Mouse (Mus musculus) heart, embryonic 14.5 days (tissue): Measurements from ENCODE around the gene Tlr5. TPM values are rescaled to one million over a fixed set of nuclear protein-coding genes. Genes with fewer than 3 reads are reported as not detected.

Source experiments
- ATAC-seq: fragments of 200-750 bp; cut with Nextera tagmentation; 2 replicates; pipeline ENCODE4 v1.8.0; 2017; ENCODE audit warnings: low read depth, moderate TSS enrichment; ENCODE audit not compliant: insufficient number of reproducible peaks, insufficient read depth, low FRiP score
- H3K27ac ChIP-seq, 2 experiments: fragments of 200-500 bp in 1 of 2; fragments of 300-500 bp in 1 of 2; sonication (generic) in 1 of 2; replicated peaks in 1 of 2; 2 replicates each; pipeline ENCODE4 v1.5.1; 2012 to 2014; ENCODE audit warnings: low read depth in 2 of 2, low read length in 2 of 2, control low read depth in 1 of 2, mild to moderate bottlenecking in 1 of 2, mixed read lengths in 1 of 2; ENCODE audit not compliant: control insufficient read depth in 1 of 2, insufficient read depth in 1 of 2
- H3K27me3 ChIP-seq: fragments of 300-500 bp; sonication (generic); 2 replicates; pipeline ENCODE4 v1.6.1; 2014; ENCODE audit warnings: mild to moderate bottlenecking, low read length, control low read depth; ENCODE audit not compliant: control insufficient read depth, insufficient read depth
- H3K36me3 ChIP-seq: fragments of 300-500 bp; sonication (generic); 2 replicates; pipeline ENCODE4 v1.6.1; 2014; ENCODE audit warnings: mild to moderate bottlenecking, control low read depth, low read length, mixed read lengths; ENCODE audit not compliant: control insufficient read depth, insufficient read depth
- H3K4me1 ChIP-seq, 2 experiments: fragments of 200-500 bp in 1 of 2; fragments of 300-500 bp in 1 of 2; sonication (generic) in 1 of 2; 2 replicates each; pipeline ENCODE4 v1.6.1; 2012 to 2014; ENCODE audit warnings: low read length in 2 of 2, control low read depth in 1 of 2, mixed read lengths in 1 of 2; ENCODE audit not compliant: control insufficient read depth in 2 of 2, insufficient read depth in 2 of 2
- H3K4me2 ChIP-seq: fragments of 300-500 bp; sonication (generic); 2 replicates; pipeline ENCODE4 v1.6.1; 2014; ENCODE audit warnings: mild to moderate bottlenecking, low read length
- H3K4me3 ChIP-seq, 2 experiments: fragments of 200-500 bp in 1 of 2; fragments of 300-500 bp in 1 of 2; sonication (generic) in 1 of 2; 2 replicates each; pipeline ENCODE4 v1.5.1; 2012 to 2014; ENCODE audit warnings: low read length in 2 of 2, mild to moderate bottlenecking in 2 of 2, control low read depth in 1 of 2, low read depth in 1 of 2, moderate library complexity in 1 of 2; ENCODE audit not compliant: control insufficient read depth in 1 of 2, insufficient read depth in 1 of 2
- H3K9ac ChIP-seq: fragments of 300-500 bp; sonication (generic); 2 replicates; pipeline ENCODE4 v1.6.1; 2014; ENCODE audit warnings: mild to moderate bottlenecking, low read length
- H3K9me3 ChIP-seq: fragments of 300-500 bp; sonication (generic); 2 replicates; pipeline ENCODE4 v1.6.1; 2016; ENCODE audit warnings: low read length, control low read depth; ENCODE audit not compliant: control insufficient read depth
- WGBS: fragments of 180-500 bp; shearing (Covaris S2); extraction: QIAGEN DNeasy Blood & Tissue Kit; methylation state at CpG from one replicate; pipeline ENCODE4 v1.1.7; 2014; 5-methylcytosine and 5-hydroxymethylcytosine counted together
- polyA plus RNA-seq: library from polyadenylated mRNA; unstranded; fragments of >200 nt; fragmentation: Nextera tagmentation; extraction: Ambion mirVana; gene quantifications from 2 replicates; pipeline ENCODE4 v1.2.1, GENCODE M21; 2014

Tlr5 gene
- polyA plus RNA-seq, 1 experiment from 2014 or later: 4.2 TPM

DNA sequence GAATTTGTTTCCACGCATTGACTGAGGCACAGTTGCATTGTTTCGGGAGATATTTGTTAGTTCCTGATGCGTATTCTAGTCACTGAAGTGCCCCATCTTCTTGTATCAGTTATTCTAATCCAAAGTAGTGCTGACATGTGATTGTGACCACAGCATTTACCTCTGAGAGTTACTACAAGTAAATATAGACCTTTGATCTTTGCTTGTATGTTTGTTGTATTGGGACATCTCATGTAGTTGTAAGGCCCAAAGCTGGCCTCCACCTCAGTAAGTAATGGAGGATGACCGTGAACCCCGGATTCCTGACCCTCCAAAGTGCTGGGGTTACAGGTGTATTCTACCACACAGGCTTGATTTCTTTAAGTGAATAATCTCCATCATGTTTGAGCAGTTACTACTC, 38.4 kb upstream of the Tlr5 start:
- H3K27me3 ChIP-seq: no peaks in the 10 kb centered on the region
- WGBS: 93% methylated on average over 5 of the region's 5 CpGs
- H3K4me3 ChIP-seq: no peak overlapping the region
- H3K4me2 ChIP-seq: no peak overlapping the region
- no peak overlapping the region for H3K27ac ChIP-seq
- H3K9ac ChIP-seq: no peak overlapping the region
- peaks cover 4% of the 10 kb centered on the region for H3K9me3 ChIP-seq
- no peaks in the 10 kb centered on the region for H3K36me3 ChIP-seq
- ATAC-seq: no peak
- H3K4me1 ChIP-seq: 0 out of 4 replicates have a peak, but pooled peaks cover 0 to 8% of the 10 kb centered on the region in 2 experiments

DNA sequence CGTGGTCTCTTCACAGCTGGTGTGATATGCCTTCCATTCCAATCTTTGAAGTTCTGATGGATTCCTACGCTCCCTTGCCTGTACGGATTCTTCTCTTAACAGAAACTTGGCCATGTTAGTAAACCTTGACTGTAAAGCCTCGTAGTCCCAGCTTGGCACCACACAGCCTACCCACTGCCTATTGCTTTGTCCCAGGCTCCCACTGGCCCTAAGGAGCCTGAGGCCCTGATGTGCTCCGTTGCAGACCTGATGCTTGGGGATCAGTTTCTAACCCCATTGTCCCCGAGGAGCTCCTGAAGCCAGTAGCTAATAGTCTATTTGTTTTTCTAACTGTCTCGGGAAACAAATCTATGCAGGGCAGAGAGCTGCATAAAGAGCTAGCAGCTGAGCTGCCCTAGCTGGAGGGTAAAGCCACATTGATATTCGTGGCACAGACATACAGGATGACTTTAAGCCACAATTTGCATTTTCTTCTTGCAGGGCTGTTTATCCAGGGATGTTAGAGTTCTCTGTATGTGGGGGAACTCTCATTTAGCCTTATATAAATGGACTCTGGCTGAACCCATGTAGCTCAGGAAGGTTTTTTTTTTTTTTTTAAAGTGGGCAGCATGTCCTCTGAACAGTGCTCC, 35.8 kb upstream of the Tlr5 start:
- H3K9ac ChIP-seq: no peak overlapping the region
- no peak overlapping the region for H3K4me3 ChIP-seq
- H3K36me3 ChIP-seq: no peaks in the 10 kb centered on the region
- ATAC-seq: no peak
- H3K27ac ChIP-seq: no peak overlapping the region
- 68% methylated on average over 8 of the region's 8 CpGs for WGBS
- no peak overlapping the region for H3K4me2 ChIP-seq
- H3K4me1 ChIP-seq: peaks cover 2 to 7% of the 10 kb centered on the region in 2 experiments; a peak in 1 of 4 replicates
- no peaks in the 10 kb centered on the region for H3K27me3 ChIP-seq
- no peaks in the 10 kb centered on the region for H3K9me3 ChIP-seq

DNA sequence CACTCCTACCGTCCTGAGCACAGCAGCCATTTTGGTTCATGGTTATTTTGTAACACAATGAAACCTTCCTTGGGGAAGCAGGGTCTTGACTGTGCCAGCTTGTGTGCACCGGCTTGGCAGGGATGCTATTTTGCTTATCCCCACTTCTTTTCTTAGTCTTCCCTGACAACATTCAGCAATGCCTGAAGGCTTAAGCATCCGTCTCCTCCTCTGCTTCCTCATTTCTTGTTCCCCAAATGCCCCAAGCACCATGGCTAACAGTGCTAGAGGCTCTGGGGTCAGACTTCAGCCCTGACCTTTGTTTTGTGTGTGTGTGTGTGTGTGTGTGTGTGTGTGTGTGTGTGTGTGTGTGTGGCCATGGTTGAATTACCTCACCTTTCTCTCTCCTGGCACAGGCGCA, 31.8 kb upstream of the Tlr5 start:
- Histone ChIP-seq H3K36me3 (no peaks in the 10 kb centered on the region), H3K4me1 (peaks cover 2 to 7% of the 10 kb centered on the region in 2 experiments; a peak in 2 of 4 replicates), H3K9ac (no peak overlapping the region), H3K4me3 (no peak overlapping the region), H3K4me2 (no peak overlapping the region), H3K27ac (no peak overlapping the region), H3K27me3 (no peaks in the 10 kb centered on the region), H3K9me3 (no peaks in the 10 kb centered on the region)
- 76% methylated on average over 4 of the region's 4 CpGs for WGBS
- ATAC-seq: no peak

DNA sequence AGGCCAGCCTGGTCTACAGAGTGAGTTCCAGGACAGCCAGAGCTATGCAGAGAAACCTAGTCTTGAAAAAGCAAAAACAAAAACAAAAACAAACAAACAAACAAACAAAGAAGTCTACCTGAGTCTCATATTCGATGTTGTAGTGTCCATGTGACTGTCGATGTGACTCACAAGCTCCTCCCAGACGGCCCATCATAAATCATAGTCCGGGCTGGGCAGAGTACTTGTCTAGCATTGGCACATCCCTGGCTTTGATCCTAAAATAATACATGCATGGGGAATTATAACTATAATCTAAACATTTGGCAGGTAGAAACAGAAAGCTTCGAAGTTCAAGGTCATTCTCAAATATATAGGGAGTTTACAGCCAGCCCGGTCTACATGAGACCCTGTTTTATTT, 28.1 kb upstream of the Tlr5 start:
- no peak for ATAC-seq
- H3K4me3 ChIP-seq: no peak overlapping the region
- no peaks in the 10 kb centered on the region for H3K27me3 ChIP-seq
- no peak overlapping the region for H3K27ac ChIP-seq
- H3K4me2 ChIP-seq: no peak overlapping the region
- no peaks in the 10 kb centered on the region for H3K36me3 ChIP-seq
- whole genome bisulfite sequencing: 93% methylated on average over 6 of the region's 6 CpGs
- no peak overlapping the region for H3K9ac ChIP-seq
- H3K9me3 ChIP-seq: no peaks in the 10 kb centered on the region
- peaks cover 0 to 2% of the 10 kb centered on the region in 2 experiments; a peak in 3 of 4 replicates for H3K4me1 ChIP-seq

DNA sequence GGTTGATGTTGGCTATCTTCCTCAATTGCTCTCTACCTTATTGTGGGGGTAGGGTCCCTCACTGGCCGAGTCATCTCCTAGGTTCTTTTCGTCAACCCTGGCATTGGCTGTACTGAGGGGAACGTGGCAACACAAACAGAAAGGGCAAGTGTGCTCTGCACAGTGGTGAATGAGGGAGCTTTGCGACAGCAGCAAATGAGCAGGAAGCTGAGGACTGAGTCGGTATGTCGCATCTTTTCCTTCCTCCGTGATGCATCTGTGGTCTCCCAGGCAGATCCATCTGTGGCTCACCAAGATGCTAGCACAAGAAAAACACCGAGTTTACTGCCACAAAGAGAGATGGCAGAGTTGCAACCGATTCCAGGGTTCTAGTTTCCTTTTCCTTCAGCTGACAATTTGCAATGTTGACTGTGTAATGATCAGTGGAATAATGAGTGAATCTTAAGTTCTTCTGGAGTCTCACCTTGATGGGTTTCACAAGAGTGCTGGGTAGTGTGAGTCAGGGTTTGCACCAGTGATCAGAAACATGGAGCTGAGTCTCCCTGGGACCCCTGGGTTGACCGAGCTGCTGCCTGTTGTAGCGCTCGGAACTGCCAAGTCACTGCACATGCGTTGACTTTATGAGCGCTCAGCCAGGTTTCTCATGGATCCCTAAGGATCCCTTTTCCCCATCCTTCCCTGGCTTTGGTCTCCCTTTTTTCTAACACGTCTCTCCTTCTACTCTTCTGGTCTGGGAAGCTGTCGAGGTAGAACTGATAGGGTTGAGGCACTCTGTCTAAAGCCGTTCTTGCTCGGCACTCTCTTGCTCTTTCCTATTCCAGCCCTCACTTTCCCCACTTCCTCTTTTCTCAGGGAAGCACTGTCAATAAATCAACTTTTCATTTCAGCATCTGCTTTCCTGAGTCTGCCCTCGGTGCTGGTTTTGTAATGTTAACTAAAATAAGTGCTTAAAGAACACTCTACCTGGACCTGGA, 26.4 kb upstream of the Tlr5 start:
- ATAC-seq: no peak
- WGBS: 73% methylated on average over 19 of the region's 19 CpGs

DNA sequence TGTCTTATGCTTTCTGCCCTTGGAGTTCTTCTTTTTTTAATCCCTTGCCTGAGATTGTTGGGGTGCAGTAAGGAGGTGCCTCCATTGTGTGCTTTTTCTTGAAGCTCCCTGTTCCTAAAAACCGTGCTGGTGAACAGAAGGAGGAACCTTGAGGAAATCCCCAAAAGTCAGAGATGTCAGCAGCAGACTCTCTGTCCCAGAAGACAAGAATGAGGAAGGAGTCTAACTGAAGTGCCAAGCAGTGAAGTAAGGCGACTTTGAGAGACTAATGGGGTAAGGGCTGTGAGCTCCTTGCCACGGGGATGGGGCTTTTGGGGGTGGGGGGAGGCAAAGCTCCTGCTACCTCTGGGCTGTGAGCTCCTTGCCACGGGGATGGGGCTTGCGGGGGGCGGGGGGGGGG, 19.1 kb upstream of the Tlr5 start:
- Histone ChIP-seq H3K27me3 (no peaks in the 10 kb centered on the region), H3K4me1 (no peaks in the 10 kb centered on the region), H3K4me3 (no peak overlapping the region), H3K27ac (no peak overlapping the region), H3K9ac (no peak overlapping the region), H3K9me3 (no peaks in the 10 kb centered on the region), H3K4me2 (no peak overlapping the region), H3K36me3 (no peaks in the 10 kb centered on the region)
- 23% methylated on average over 4 of the region's 6 CpGs for WGBS
- no peak for ATAC-seq

More for the DNA sequence above, 26.4 kb upstream of the Tlr5 start:
- H3K27ac ChIP-seq: no peak overlapping the region
- no peaks in the 10 kb centered on the region for H3K36me3 ChIP-seq
- H3K27me3 ChIP-seq: no peaks in the 10 kb centered on the region
- no peaks in the 10 kb centered on the region for H3K9me3 ChIP-seq
- no peak overlapping the region for H3K4me2 ChIP-seq
- H3K9ac ChIP-seq: no peak overlapping the region
- H3K4me3 ChIP-seq: no peak overlapping the region
- no peaks in the 10 kb centered on the region; a peak in 2 of 4 replicates for H3K4me1 ChIP-seq

DNA sequence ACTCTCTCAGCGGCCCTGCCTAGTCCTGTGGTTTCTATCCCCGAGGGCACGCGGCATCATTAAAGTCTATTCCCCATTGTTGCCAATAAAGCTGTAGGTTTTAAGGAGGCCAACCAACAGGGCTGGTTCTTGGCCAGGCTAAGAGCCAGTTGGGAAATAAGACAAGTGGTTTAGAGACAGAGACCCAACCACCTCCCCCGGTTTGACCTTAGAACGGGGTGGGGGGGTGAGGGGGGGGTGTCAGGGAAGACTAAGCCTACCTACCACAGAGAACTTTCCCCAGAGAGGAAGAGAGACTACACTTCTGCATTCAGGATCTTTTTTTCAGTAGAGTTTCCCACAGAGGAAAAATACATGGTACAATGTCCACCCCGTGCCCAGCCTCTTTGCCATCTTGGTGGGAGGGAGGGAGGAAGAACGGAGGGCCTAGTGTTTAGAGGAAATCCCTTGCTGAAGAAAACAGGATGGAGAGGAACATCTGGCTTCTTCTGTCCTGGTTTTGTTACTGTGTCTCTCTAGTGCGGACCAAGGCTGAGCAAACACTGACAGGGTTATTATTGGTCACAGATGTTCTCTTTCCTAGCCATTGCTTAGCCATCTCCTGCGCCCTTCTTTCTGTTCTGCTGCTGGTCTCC, 17.0 kb upstream of the Tlr5 start:
- Histone ChIP-seq H3K4me3 (no peak overlapping the region), H3K4me1 (no peaks in the 10 kb centered on the region), H3K27ac (no peak overlapping the region), H3K4me2 (no peak overlapping the region), H3K9ac (no peak overlapping the region), H3K27me3 (no peaks in the 10 kb centered on the region), H3K36me3 (no peaks in the 10 kb centered on the region), H3K9me3 (no peaks in the 10 kb centered on the region)
- 74% methylated on average over 10 of the region's 10 CpGs for WGBS
- ATAC-seq: no peak
